Mouse (Mus musculus): ENCODE data around the gene Ano10. TPM values are rescaled to one million over a fixed set of nuclear protein-coding genes. Genes with fewer than 3 reads are reported as not detected.

Gene Ano10
- polyA plus RNA-seq, 1 experiment from 2014 or later: 46.1 TPM

- 0 out of 2 replicates have a peak, but pooled peaks cover 2% of the 10 kb centered on the region for H3K4me1 ChIP-seq
- H3K4me2 ChIP-seq: no peak overlapping the region
- no peak overlapping the region for H3K27ac ChIP-seq
- peaks cover 11% of the 10 kb centered on the region for H3K36me3 ChIP-seq
- no peaks in the 10 kb centered on the region for H3K9me3 ChIP-seq
- no peak overlapping the region for H3K9ac ChIP-seq
- ATAC-seq (ENCODE audit: insufficient number of reproducible peaks, low FRiP score, low TSS enrichment, low read depth): no peak
- no peak overlapping the region for H3K4me3 ChIP-seq
- 84% methylated on average over 9 of the region's 9 CpGs for WGBS
- H3K27me3 ChIP-seq: no peaks in the 10 kb centered on the region
These were observed 144.0 kb downstream of the Ano10 start for GRCm38 (mm10) chr9:122149997-122150826.

GRCm38 (mm10) chr9:122148356-122148755, 145.9 kb downstream of the Ano10 start:
- Histone ChIP-seq H3K9ac (no peak overlapping the region), H3K4me2 (no peak overlapping the region), H3K27ac (no peak overlapping the region), H3K9me3 (no peaks in the 10 kb centered on the region), H3K4me1 (0 out of 2 replicates have a peak, but pooled peaks cover 2% of the 10 kb centered on the region), H3K4me3 (no peak overlapping the region), H3K36me3 (peaks cover 28% of the 10 kb centered on the region), H3K27me3 (no peaks in the 10 kb centered on the region)
- 83% methylated on average over 3 of the region's 3 CpGs for WGBS
- no peak for ATAC-seq (ENCODE audit: insufficient number of reproducible peaks, low FRiP score, low TSS enrichment, low read depth)

- 67% methylated on average over 4 of the region's 4 CpGs for WGBS
These were observed 147.9 kb downstream of the Ano10 start for GRCm38 (mm10) chr9:122146124-122146870.

GRCm38 (mm10) chr9:122145677-122146076, 148.5 kb downstream of the Ano10 start:
- no peak for ATAC-seq (ENCODE audit: insufficient number of reproducible peaks, low FRiP score, low TSS enrichment, low read depth)
- Histone ChIP-seq H3K4me3 (no peak overlapping the region), H3K27ac (no peak overlapping the region)

More at GRCm38 (mm10) chr9:122146124-122146870, 147.9 kb downstream of the Ano10 start:
- peaks cover 30% of the 10 kb centered on the region for H3K36me3 ChIP-seq
- ATAC-seq (ENCODE audit: insufficient number of reproducible peaks, low FRiP score, low TSS enrichment, low read depth): no peak
- no peak overlapping the region for H3K4me3 ChIP-seq
- no peaks in the 10 kb centered on the region for H3K9me3 ChIP-seq
- H3K27me3 ChIP-seq: no peaks in the 10 kb centered on the region
- no peak overlapping the region for H3K27ac ChIP-seq
- H3K9ac ChIP-seq: no peak overlapping the region
- no peaks in the 10 kb centered on the region for H3K4me1 ChIP-seq
- no peak overlapping the region for H3K4me2 ChIP-seq

GRCm38 (mm10) chr9:122144776-122145175, 149.4 kb downstream of the Ano10 start:
- ATAC-seq (ENCODE audit: insufficient number of reproducible peaks, low FRiP score, low TSS enrichment, low read depth): no peak
- Histone ChIP-seq H3K9ac (no peak overlapping the region), H3K4me3 (no peak overlapping the region), H3K27ac (no peak overlapping the region), H3K4me1 (no peaks in the 10 kb centered on the region), H3K36me3 (peaks cover 30% of the 10 kb centered on the region), H3K27me3 (no peaks in the 10 kb centered on the region), H3K9me3 (no peaks in the 10 kb centered on the region), H3K4me2 (no peak overlapping the region)
- 94% methylated on average over 3 of the region's 3 CpGs for WGBS

More at GRCm38 (mm10) chr9:122145677-122146076, 148.5 kb downstream of the Ano10 start:
- H3K4me2 ChIP-seq: no peak overlapping the region
- no peaks in the 10 kb centered on the region for H3K27me3 ChIP-seq
- H3K9me3 ChIP-seq: no peaks in the 10 kb centered on the region
- no peak overlapping the region for H3K9ac ChIP-seq
- H3K36me3 ChIP-seq: peaks cover 30% of the 10 kb centered on the region
- no peaks in the 10 kb centered on the region for H3K4me1 ChIP-seq

GRCm38 (mm10) chr9:122143219-122143618, 151.0 kb downstream of the Ano10 start:
- 58% methylated on average over 1 of the region's 1 CpGs for WGBS
- Histone ChIP-seq H3K4me2 (no peak overlapping the region), H3K27ac (no peak overlapping the region), H3K36me3 (peaks cover 30% of the 10 kb centered on the region), H3K9me3 (no peaks in the 10 kb centered on the region), H3K4me1 (no peaks in the 10 kb centered on the region), H3K4me3 (no peak overlapping the region), H3K27me3 (no peaks in the 10 kb centered on the region), H3K9ac (no peak overlapping the region)
- no peak for ATAC-seq (ENCODE audit: insufficient number of reproducible peaks, low FRiP score, low TSS enrichment, low read depth)

GRCm38 (mm10) chr9:122139236-122139635, 155.0 kb downstream of the Ano10 start:
- H3K4me3 ChIP-seq: no peak overlapping the region
- no peak for ATAC-seq (ENCODE audit: insufficient number of reproducible peaks, low FRiP score, low TSS enrichment, low read depth)
- no peak overlapping the region for H3K4me2 ChIP-seq
- 60% methylated on average over 2 of the region's 2 CpGs for WGBS
- H3K36me3 ChIP-seq: peaks cover 26% of the 10 kb centered on the region
- H3K4me1 ChIP-seq: no peaks in the 10 kb centered on the region
- no peak overlapping the region for H3K9ac ChIP-seq
- H3K9me3 ChIP-seq: no peaks in the 10 kb centered on the region
- no peak overlapping the region for H3K27ac ChIP-seq
- no peaks in the 10 kb centered on the region for H3K27me3 ChIP-seq

- no peak overlapping the region for H3K4me3 ChIP-seq
- H3K4me2 ChIP-seq: no peak overlapping the region
- no peak for ATAC-seq (ENCODE audit: insufficient number of reproducible peaks, low FRiP score, low TSS enrichment, low read depth)
- no peak overlapping the region for H3K9ac ChIP-seq
- no peak overlapping the region for H3K27ac ChIP-seq
- H3K9me3 ChIP-seq: no peaks in the 10 kb centered on the region
- peaks cover 19% of the 10 kb centered on the region for H3K36me3 ChIP-seq
- no peaks in the 10 kb centered on the region for H3K27me3 ChIP-seq
- WGBS: 88% methylated on average over 4 of the region's 4 CpGs
- H3K4me1 ChIP-seq: no peaks in the 10 kb centered on the region
These were observed 155.7 kb downstream of the Ano10 start for GRCm38 (mm10) chr9:122138371-122139029.

- WGBS: 92% methylated on average over 1 of the region's 1 CpGs
- Histone ChIP-seq H3K4me1 (no peaks in the 10 kb centered on the region), H3K9ac (no peak overlapping the region), H3K27me3 (no peaks in the 10 kb centered on the region), H3K9me3 (no peaks in the 10 kb centered on the region), H3K27ac (no peak overlapping the region), H3K4me2 (no peak overlapping the region), H3K4me3 (no peak overlapping the region), H3K36me3 (peaks cover 17% of the 10 kb centered on the region)
- ATAC-seq (ENCODE audit: insufficient number of reproducible peaks, low FRiP score, low TSS enrichment, low read depth): no peak
These were observed 156.3 kb downstream of the Ano10 start for GRCm38 (mm10) chr9:122137960-122138359.

- Histone ChIP-seq H3K27me3 (no peaks in the 10 kb centered on the region), H3K36me3 (peaks cover 20% of the 10 kb centered on the region), H3K4me1 (no peaks in the 10 kb centered on the region; the same call in 1 of the 2 replicates), H3K9ac (no peak overlapping the region), H3K9me3 (no peaks in the 10 kb centered on the region), H3K27ac (no peak overlapping the region), H3K4me2 (no peak overlapping the region), H3K4me3 (no peak overlapping the region)
- WGBS: 79% methylated on average over 2 of the region's 2 CpGs
- no peak for ATAC-seq (ENCODE audit: insufficient number of reproducible peaks, low FRiP score, low TSS enrichment, low read depth)
These were observed 158.4 kb downstream of the Ano10 start for GRCm38 (mm10) chr9:122135885-122136170.

- no peaks in the 10 kb centered on the region for H3K27me3 ChIP-seq
- peaks cover 20% of the 10 kb centered on the region for H3K36me3 ChIP-seq
- peaks cover 2% of the 10 kb centered on the region; the same call in 1 of the 2 replicates for H3K4me1 ChIP-seq
- no peaks in the 10 kb centered on the region for H3K9me3 ChIP-seq
- no peak overlapping the region for H3K4me2 ChIP-seq
- H3K9ac ChIP-seq: no peak overlapping the region
- 68% methylated on average over 1 of the region's 1 CpGs for WGBS
- ATAC-seq (ENCODE audit: insufficient number of reproducible peaks, low FRiP score, low TSS enrichment, low read depth): 0 out of 2 replicates have a peak, but pooled peaks have one; percentile 30
- no peak overlapping the region for H3K27ac ChIP-seq
- no peak overlapping the region for H3K4me3 ChIP-seq
These were observed 158.9 kb downstream of the Ano10 start for GRCm38 (mm10) chr9:122135095-122135884.
